Mouse (Mus musculus) midbrain, embryonic 11.5 days (tissue): Measurements from ENCODE around the gene Socs3. TPM values are rescaled to one million over a fixed set of nuclear protein-coding genes. Genes with fewer than 3 reads are reported as not detected.
A peak's percentile ranks its signal among the peaks of the same experiment; 100 is the strongest.

ENCODE experiments used
- ATAC-seq: fragments of 200-750 bp; cut with Nextera tagmentation; 2 replicates; pipeline ENCODE4 v1.8.0; 2017; ENCODE audit warnings: moderate TSS enrichment, moderate library complexity; ENCODE audit not compliant: low FRiP score
- DNase-seq: peaks from one replicate; pipeline ENCODE4 v3.0.0; 2015; ENCODE audit warnings: low spot score; ENCODE audit errors: missing footprints
- H3K27ac ChIP-seq: fragments of 300-500 bp; sonication (generic); 2 replicates; pipeline ENCODE4 v1.5.1; 2014; ENCODE audit warnings: low read depth, low read length
- H3K27me3 ChIP-seq: fragments of 300-500 bp; sonication (generic); 2 replicates; pipeline ENCODE4 v1.6.1; 2014; ENCODE audit warnings: mild to moderate bottlenecking, low read length, moderate library complexity, mixed read lengths; ENCODE audit not compliant: control insufficient read depth, insufficient read depth
- H3K36me3 ChIP-seq: fragments of 300-500 bp; sonication (generic); 2 replicates; pipeline ENCODE4 v1.6.1; 2014; ENCODE audit warnings: mild to moderate bottlenecking, low read length, moderate library complexity, mixed read lengths; ENCODE audit not compliant: control insufficient read depth, insufficient read depth
- H3K4me1 ChIP-seq: fragments of 300-500 bp; sonication (generic); 2 replicates; pipeline ENCODE4 v1.6.1; 2014; ENCODE audit warnings: low read length; ENCODE audit not compliant: control insufficient read depth, insufficient read depth
- H3K4me2 ChIP-seq: fragments of 300-500 bp; sonication (generic); 2 replicates; pipeline ENCODE4 v1.6.1; 2014; ENCODE audit warnings: mild to moderate bottlenecking, moderate library complexity
- H3K4me3 ChIP-seq: fragments of 300-500 bp; sonication (generic); 2 replicates; pipeline ENCODE4 v1.5.1; 2014; ENCODE audit warnings: low read depth, low read length
- H3K9ac ChIP-seq: fragments of 300-500 bp; sonication (generic); 2 replicates; pipeline ENCODE4 v1.6.1; 2014; ENCODE audit warnings: low read length
- H3K9me3 ChIP-seq: fragments of 300-500 bp; sonication (generic); 2 replicates; pipeline ENCODE4 v1.6.1; 2016; ENCODE audit warnings: low read length; ENCODE audit not compliant: control insufficient read depth
- WGBS: fragments of 180-500 bp; shearing (Covaris S2); extraction: QIAGEN DNeasy Blood & Tissue Kit; methylation state at CpG from one replicate; pipeline ENCODE4 v1.1.7; 2014; 5-methylcytosine and 5-hydroxymethylcytosine counted together
- polyA plus RNA-seq: library from polyadenylated mRNA; unstranded; fragments of >200 nt; fragmentation: Nextera tagmentation; extraction: Ambion mirVana; gene quantifications from 2 replicates; pipeline ENCODE4 v1.2.1, GENCODE M21; 2014

The Socs3 gene
- polyA plus RNA-seq, 1 experiment from 2014 or later, result 5.9 TPM

DNA sequence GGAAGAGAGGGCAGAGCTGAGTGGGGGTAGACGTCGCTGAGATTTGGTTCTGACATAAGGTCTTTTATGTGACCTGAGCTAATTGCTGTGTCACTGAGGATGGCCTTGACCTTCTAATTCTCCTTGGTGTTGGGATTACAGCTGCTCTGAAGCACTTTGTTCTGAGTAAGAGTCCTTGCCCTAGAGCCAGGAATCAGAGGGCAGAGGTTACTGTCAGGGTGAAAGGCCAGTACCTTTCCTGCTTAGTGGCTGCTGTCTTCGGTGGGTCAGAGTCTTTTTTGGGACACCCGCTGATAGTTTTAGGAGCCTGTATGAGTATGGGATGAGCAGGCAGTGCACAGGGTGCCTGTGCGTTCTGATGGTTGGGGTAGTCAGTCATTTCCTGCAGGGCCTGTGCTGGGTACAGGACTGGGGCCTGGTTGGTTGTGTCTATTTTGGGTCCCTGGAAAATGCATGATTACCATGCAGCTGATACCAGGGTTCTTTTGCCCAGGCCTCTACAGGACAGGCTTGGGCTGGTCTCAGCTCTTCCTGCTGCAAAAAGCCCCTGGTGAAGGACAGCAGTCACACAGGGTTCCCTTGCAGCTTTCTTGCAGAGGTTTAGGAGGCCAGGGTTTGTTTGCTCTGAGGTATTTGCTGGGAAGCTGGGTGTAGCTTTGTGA, 38.4 kb upstream of the Socs3 start:
- no peaks in the 10 kb centered on the region for H3K9me3 ChIP-seq
- H3K36me3 ChIP-seq, result peaks cover 7% of the 10 kb centered on the region
- no peak overlapping the region for H3K4me2 ChIP-seq
- no peak overlapping the region for H3K9ac ChIP-seq
- 44% methylated on average over 5 of the region's 5 CpGs for WGBS
- no peaks in the 10 kb centered on the region for H3K27me3 ChIP-seq
- ATAC-seq (no peak), DNase-seq (peak; percentile 84)
- peaks cover 12% of the 10 kb centered on the region for H3K4me1 ChIP-seq
- H3K27ac ChIP-seq, result no peak overlapping the region
- no peak overlapping the region for H3K4me3 ChIP-seq

DNA sequence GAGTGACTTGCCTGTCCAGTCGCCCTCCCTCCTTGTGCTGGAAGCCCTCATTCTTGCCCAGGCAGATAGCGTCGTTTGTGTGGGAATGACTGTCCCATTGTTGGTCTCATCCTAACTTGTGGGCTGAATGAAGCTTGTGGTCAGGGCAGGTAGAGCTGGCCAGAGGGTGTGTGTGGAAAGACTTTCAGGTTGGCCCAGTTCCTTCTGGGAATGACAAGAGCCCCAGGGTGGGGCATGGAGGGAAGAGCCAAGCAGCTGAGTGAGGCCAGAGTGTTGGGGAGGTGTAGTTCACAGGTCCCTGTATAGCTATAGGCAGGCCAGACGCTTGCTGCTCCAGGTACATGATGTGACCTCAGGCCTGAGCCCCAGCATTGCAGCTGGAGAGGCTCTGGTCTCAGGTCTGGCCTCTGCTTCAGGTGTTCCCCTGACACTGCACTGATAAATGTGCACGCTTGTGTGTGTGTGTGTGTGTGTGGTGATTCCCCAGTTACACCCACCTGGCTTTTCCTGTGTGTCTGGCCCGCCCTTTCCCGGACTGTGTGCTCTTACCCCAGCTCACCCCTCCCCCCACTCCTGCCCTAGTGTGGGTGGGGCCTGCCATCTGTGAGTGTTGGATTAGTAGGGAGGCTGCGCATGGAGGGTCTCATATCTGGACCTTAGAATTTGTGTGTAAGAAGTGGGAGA, 37.8 kb upstream of the Socs3 start:
- H3K4me2 ChIP-seq, result no peak overlapping the region
- no peaks in the 10 kb centered on the region for H3K27me3 ChIP-seq
- peaks cover 12% of the 10 kb centered on the region for H3K4me1 ChIP-seq
- H3K4me3 ChIP-seq, result no peak overlapping the region
- DNase-seq (peak; percentile 84), ATAC-seq (no peak)
- 59% methylated on average over 8 of the region's 8 CpGs for WGBS
- peaks cover 7% of the 10 kb centered on the region for H3K36me3 ChIP-seq
- H3K9ac ChIP-seq, result no peak overlapping the region
- H3K27ac ChIP-seq, result no peak overlapping the region
- no peaks in the 10 kb centered on the region for H3K9me3 ChIP-seq

DNA sequence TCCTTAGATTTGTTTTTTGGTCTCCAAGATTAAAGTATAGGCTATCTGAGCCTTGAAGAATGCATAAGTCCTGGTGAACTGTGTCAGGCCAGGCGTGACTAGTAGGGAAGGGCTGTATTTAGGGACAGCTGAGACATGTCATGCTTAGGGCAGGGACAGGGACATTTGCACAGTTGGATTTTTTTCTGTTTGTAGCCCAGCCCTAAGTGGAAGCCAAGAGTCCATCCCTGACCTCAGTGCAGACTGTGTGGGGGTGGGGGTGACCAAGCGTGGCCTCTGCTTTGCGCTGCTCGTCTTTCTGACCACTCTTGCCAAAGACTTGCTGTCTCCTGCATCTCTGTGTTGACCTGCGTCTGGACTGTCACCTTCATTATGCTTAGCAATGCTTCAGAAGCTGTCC, 34.4 kb upstream of the Socs3 start:
- Histone ChIP-seq H3K4me1 (peaks cover 9% of the 10 kb centered on the region), H3K36me3 (peaks cover 10% of the 10 kb centered on the region), H3K9me3 (no peaks in the 10 kb centered on the region), H3K27me3 (no peaks in the 10 kb centered on the region), H3K4me2 (no peak overlapping the region), H3K27ac (no peak overlapping the region), H3K4me3 (no peak overlapping the region), H3K9ac (no peak overlapping the region)
- DNase-seq (no peak), ATAC-seq (no peak)
- WGBS, result 85% methylated on average over 5 of the region's 5 CpGs

DNA sequence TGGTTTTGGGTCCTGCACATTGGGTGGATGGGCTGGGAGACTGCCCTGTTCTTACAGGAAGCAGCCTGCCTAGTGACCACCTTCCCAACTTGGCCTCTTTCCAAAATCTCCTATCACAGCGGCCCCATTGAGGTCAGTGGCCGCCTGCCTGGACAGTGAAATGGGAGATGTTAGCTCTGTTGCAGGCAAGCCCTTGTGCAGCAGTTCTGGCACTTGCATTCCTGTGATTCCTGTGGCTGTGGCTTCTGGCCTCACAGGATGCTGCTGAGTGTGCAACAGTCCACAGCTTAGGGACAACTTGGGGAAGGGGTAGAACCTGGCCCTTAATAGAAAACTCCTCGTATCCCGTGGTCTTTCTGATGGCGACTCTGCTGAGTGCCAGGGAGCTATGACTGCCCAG, 33.9 kb upstream of the Socs3 start:
- DNase-seq, result no peak
- H3K27me3 ChIP-seq, result no peaks in the 10 kb centered on the region
- no peak overlapping the region for H3K9ac ChIP-seq
- peaks cover 8% of the 10 kb centered on the region for H3K4me1 ChIP-seq
- 79% methylated on average over 5 of the region's 5 CpGs for WGBS
- no peak overlapping the region for H3K4me3 ChIP-seq
- H3K9me3 ChIP-seq, result no peaks in the 10 kb centered on the region
- no peak overlapping the region for H3K4me2 ChIP-seq
- ATAC-seq, result no peak
- peaks cover 10% of the 10 kb centered on the region for H3K36me3 ChIP-seq
- no peak overlapping the region for H3K27ac ChIP-seq

DNA sequence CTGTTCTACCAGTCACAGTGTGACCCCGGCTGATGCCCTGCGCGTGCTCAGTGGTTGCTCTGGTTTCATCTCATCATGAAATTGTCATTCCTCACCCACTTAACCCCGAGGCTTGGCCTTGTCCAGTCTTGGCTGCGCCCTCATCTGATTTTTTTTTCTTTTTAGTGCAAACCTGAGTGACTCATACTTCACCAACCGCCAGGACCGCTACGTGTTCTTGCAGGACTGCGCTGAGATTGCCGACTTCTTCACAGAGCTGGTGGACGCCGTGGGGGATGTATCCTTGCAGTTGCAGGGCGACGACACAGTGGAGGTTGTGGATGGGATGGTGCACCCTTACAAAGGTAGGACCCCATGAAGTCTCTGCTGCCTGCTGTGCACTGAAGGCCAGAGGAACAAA, 33.3 kb upstream of the Socs3 start:
- H3K9ac ChIP-seq, result no peak overlapping the region
- DNase-seq (no peak), ATAC-seq (no peak)
- H3K27me3 ChIP-seq, result no peaks in the 10 kb centered on the region
- peaks cover 7% of the 10 kb centered on the region for H3K4me1 ChIP-seq
- H3K9me3 ChIP-seq, result no peaks in the 10 kb centered on the region
- H3K4me2 ChIP-seq, result no peak overlapping the region
- H3K36me3 ChIP-seq, result peaks cover 10% of the 10 kb centered on the region
- WGBS, result 94% methylated on average over 14 of the region's 14 CpGs
- no peak overlapping the region for H3K27ac ChIP-seq
- H3K4me3 ChIP-seq, result no peak overlapping the region

DNA sequence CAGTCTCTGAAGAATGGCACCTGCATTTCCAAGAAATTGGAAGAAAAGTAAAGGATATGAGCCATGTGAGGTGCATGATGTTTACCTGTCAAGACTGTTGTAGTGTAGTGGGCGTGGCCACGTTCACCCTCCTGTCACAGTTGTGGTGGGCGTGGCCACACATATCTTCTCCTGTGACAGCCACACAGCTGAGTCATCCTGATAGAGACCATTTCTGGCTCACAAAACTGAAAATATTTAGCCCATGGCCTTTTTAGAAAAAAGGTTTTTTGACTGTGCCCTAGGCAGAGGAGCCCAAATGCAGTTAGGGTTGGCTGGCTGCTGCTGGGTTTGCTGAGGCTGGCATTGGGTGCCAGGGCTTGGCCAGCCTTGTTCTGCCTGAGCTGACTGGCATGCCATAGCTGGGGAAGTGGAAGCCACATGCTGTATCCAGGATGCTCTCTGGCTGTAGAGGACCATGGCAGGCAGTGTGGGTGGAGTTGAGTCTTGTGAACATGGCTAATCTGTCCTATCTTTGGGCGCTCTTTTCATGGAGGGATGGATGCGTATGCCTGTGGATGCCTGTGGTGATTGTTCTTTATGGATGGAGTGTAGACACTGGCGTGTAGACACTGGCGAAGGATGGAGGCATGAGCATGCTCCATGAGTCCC, 30.8 kb upstream of the Socs3 start:
- Histone ChIP-seq H3K4me2 (no peak overlapping the region), H3K4me3 (no peak overlapping the region), H3K27me3 (no peaks in the 10 kb centered on the region), H3K36me3 (peaks cover 8% of the 10 kb centered on the region), H3K9ac (no peak overlapping the region), H3K27ac (no peak overlapping the region), H3K4me1 (no peaks in the 10 kb centered on the region), H3K9me3 (no peaks in the 10 kb centered on the region)
- WGBS, result 93% methylated on average over 7 of the region's 7 CpGs
- ATAC-seq (no peak), DNase-seq (peak; percentile 78)

DNA sequence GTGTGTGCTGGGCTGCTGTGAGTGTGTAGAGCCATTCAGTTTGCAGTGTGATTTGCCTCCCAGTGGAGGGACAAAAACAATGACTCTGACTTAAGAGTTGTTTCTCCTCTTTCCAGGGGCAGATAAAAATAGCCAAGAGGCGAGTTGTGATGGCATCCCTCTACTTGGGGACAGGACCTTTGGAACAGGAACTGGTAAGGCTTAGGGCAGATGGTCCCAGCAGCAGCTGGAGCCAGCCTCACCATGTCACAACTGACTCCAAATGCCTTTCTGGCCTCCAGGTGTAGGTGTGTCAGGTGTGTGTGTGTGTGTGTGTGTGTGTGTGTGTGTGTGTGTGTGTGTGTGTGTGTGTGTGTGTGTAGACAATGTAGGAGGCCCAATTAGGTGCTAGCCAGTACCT, 30.2 kb upstream of the Socs3 start:
- H3K4me2 ChIP-seq, result no peak overlapping the region
- H3K4me3 ChIP-seq, result no peak overlapping the region
- no peaks in the 10 kb centered on the region for H3K9me3 ChIP-seq
- no peak for DNase-seq
- no peak overlapping the region for H3K27ac ChIP-seq
- ATAC-seq, result no peak
- H3K27me3 ChIP-seq, result no peaks in the 10 kb centered on the region
- H3K9ac ChIP-seq, result no peak overlapping the region
- peaks cover 7% of the 10 kb centered on the region for H3K36me3 ChIP-seq
- peaks cover 5% of the 10 kb centered on the region for H3K4me1 ChIP-seq
- WGBS, result 73% methylated on average over 1 of the region's 1 CpGs

DNA sequence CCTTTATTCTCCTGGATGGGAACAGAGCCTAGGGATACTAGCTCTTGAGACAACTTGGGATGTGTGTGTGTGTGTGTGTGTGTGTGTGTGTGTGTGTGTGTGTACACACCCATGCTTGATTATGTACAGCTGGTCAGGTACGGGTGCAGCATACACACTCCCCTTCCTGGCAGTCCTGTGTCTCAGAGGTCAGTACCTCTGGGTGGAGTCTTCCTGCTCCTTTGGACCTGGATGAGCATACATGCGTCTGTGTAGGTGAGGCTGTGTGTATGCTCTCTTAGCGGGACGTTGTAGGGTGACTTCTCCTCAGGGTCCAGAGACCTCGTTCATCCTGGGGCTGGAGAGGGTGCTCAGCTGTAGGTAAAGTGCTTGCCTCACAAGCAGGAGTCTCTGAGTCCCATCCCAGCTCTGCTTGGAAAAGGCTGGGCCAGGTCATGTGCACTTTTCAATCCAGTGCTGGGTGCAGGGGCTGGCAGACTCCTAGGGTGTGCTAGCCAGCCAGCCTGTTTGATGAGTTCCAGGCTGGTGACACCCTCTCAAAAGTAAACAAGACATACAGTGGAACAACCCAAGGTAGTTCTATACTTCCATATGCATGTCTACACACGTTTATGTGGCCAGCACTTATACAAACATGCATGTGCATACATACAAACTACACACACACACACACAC, 29.6 kb upstream of the Socs3 start:
- Histone ChIP-seq H3K9ac (no peak overlapping the region), H3K4me2 (no peak overlapping the region), H3K9me3 (no peaks in the 10 kb centered on the region), H3K36me3 (peaks cover 3% of the 10 kb centered on the region), H3K27ac (no peak overlapping the region), H3K4me1 (peaks cover 5% of the 10 kb centered on the region), H3K27me3 (no peaks in the 10 kb centered on the region), H3K4me3 (no peak overlapping the region)
- DNase-seq (no peak), ATAC-seq (no peak)
- WGBS, result 93% methylated on average over 6 of the region's 6 CpGs

DNA sequence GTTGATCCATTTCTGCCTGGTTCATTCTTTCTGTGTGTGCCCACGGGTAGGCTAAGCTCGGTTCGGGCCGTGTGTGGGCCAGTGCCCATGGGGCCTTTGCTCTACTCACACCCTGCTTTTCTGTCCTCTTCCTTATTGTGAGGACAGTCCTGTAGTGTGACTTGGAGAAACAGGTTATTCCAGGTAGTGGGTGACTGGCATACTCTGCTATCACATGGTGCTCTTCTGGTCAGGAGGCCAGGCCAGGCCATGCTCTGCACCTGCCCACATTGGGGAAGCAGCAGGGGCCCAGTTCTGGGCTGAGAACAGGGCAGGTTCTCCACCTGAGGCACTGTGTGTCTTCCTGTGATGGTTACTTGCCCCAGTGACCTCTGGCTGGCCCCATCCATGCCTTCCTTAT, 28.5 kb upstream of the Socs3 start:
- DNase-seq (peak; percentile 59), ATAC-seq (no peak)
- H3K4me2 ChIP-seq, result no peak overlapping the region
- peaks cover 3% of the 10 kb centered on the region for H3K36me3 ChIP-seq
- H3K9ac ChIP-seq, result no peak overlapping the region
- no peaks in the 10 kb centered on the region for H3K9me3 ChIP-seq
- 94% methylated on average over 4 of the region's 4 CpGs for WGBS
- peaks cover 5% of the 10 kb centered on the region for H3K4me1 ChIP-seq
- no peak overlapping the region for H3K27ac ChIP-seq
- H3K4me3 ChIP-seq, result no peak overlapping the region
- H3K27me3 ChIP-seq, result no peaks in the 10 kb centered on the region
